8 mouse cellular contexts compared by ENCODE assay signal in genomic region chr2:38339910-38340625, GRCm38 (mm10). TPM values are rescaled to one million over a fixed set of nuclear protein-coding genes. Genes with fewer than 3 reads are reported as not detected.
DNase-seq lines count a peak whose midpoint lies in the region; ATAC-seq and TF ChIP-seq lines count a peak whose summit lies in the region.

No protein-coding gene starts in this region.

- H3K4me1 ChIP-seq in kidney, embryonic 15.5 days, result peaks cover 17% of the 10 kb centered on the region
- H3K4me1 ChIP-seq in embryonic facial prominence, embryonic 14.5 days (ENCODE audit: control insufficient read depth, insufficient read depth, low read length), result peaks cover 6% of the 10 kb centered on the region; the same call in 1 of the 2 replicates
- no peaks in the 10 kb centered on the region; the same call in 1 of the 2 replicates for H3K4me1 ChIP-seq in intestine, postnatal 0 days (replicated peaks; ENCODE audit: control insufficient read depth, insufficient read depth, low read length)
- peaks cover 10% of the 10 kb centered on the region for H3K4me1 ChIP-seq in neural tube, embryonic 13.5 days (replicated peaks)

- H3K4me3 ChIP-seq in kidney, embryonic 15.5 days (replicated peaks), result peak overlapping the region; percentile 44
- peak overlapping the region; percentile 45 for H3K4me3 ChIP-seq in embryonic facial prominence, embryonic 14.5 days (ENCODE audit: low read depth, low read length)
- H3K4me3 ChIP-seq in intestine, postnatal 0 days (ENCODE audit: low read depth, low read length), result peak overlapping the region; percentile 46
- H3K4me3 ChIP-seq in neural tube, embryonic 13.5 days, result peak overlapping the region; percentile 37

- no peak for TF ChIP-seq CTCF in intestine, postnatal 0 days (IDR thresholded peaks at IDR 0.05; ENCODE audit: low read depth)

- no peak for ATAC-seq in kidney, embryonic 15.5 days (replicated peaks; ENCODE audit: low FRiP score)
- no peak for ATAC-seq in embryonic facial prominence, embryonic 14.5 days (ENCODE audit: low read depth)
- no peak for ATAC-seq in intestine, postnatal 0 days
- no peak for ATAC-seq in neural tube, embryonic 13.5 days (ENCODE audit: low read depth)
- ATAC-seq in erythroblast, adult 5-6 weeks (replicated peaks; ENCODE audit: low FRiP score, poor library complexity, severe bottlenecking), result no peak

- H3K9ac ChIP-seq in kidney, embryonic 15.5 days, result no peak overlapping the region
- peak overlapping the region; percentile 60 for H3K9ac ChIP-seq in embryonic facial prominence, embryonic 14.5 days (ENCODE audit: low read depth, low read length)
- H3K9ac ChIP-seq in intestine, postnatal 0 days (ENCODE audit: low read depth, low read length), result no peak overlapping the region
- H3K9ac ChIP-seq in neural tube, embryonic 13.5 days, result 0 out of 2 replicates have a peak overlapping the region, but pooled peaks have one; percentile 61

- no peaks in the 10 kb centered on the region for H3K9me3 ChIP-seq in kidney, embryonic 15.5 days (replicated peaks)
- H3K9me3 ChIP-seq in embryonic facial prominence, embryonic 14.5 days (ENCODE audit: control insufficient read depth, low read length), result no peaks in the 10 kb centered on the region
- no peaks in the 10 kb centered on the region for H3K9me3 ChIP-seq in intestine, postnatal 0 days (ENCODE audit: control insufficient read depth)
- H3K9me3 ChIP-seq in neural tube, embryonic 13.5 days, result no peaks in the 10 kb centered on the region

- H3K36me3 ChIP-seq in kidney, embryonic 15.5 days, result no peaks in the 10 kb centered on the region
- no peaks in the 10 kb centered on the region for H3K36me3 ChIP-seq in embryonic facial prominence, embryonic 14.5 days (ENCODE audit: control insufficient read depth, insufficient read depth, low read length)
- no peaks in the 10 kb centered on the region for H3K36me3 ChIP-seq in intestine, postnatal 0 days (ENCODE audit: control insufficient read depth, insufficient read depth)
- no peaks in the 10 kb centered on the region for H3K36me3 ChIP-seq in neural tube, embryonic 13.5 days

- 2% methylated on average over 9 of the region's 9 CpGs for WGBS in kidney, embryonic 15.5 days
- WGBS in embryonic facial prominence, embryonic 14.5 days, result 3% methylated on average over 9 of the region's 9 CpGs
- WGBS in intestine, postnatal 0 days, result 2% methylated on average over 9 of the region's 9 CpGs
- WGBS in neural tube, embryonic 13.5 days, result under 1% methylated on average over 9 of the region's 9 CpGs

- DNase-seq in kidney, postnatal 36 days, result no peak
- DNase-seq in embryonic facial prominence, embryonic 14.5 days (ENCODE audit: low spot score), result no peak
- DNase-seq in adrenal gland, postnatal 36 days, result no peak
- no peak for DNase-seq in layer of hippocampus, postnatal 14 days (ENCODE audit: low spot score in 2 of 2)

- H3K27ac ChIP-seq in kidney, embryonic 15.5 days, result no peak overlapping the region
- H3K27ac ChIP-seq in embryonic facial prominence, embryonic 14.5 days (replicated peaks; ENCODE audit: low read depth, low read length), result no peak overlapping the region
- no peak overlapping the region for H3K27ac ChIP-seq in intestine, postnatal 0 days (ENCODE audit: low read depth, low read length)
- H3K27ac ChIP-seq in neural tube, embryonic 13.5 days (replicated peaks), result no peak overlapping the region

- peaks cover 100% of the 10 kb centered on the region for H3K27me3 ChIP-seq in kidney, embryonic 15.5 days
- peaks cover 100% of the 10 kb centered on the region for H3K27me3 ChIP-seq in embryonic facial prominence, embryonic 14.5 days (replicated peaks; ENCODE audit: control insufficient read depth, insufficient read depth, low read length)
- peaks cover 98% of the 10 kb centered on the region for H3K27me3 ChIP-seq in intestine, postnatal 0 days (replicated peaks; ENCODE audit: control insufficient read depth, insufficient read depth, low read length)
- H3K27me3 ChIP-seq in neural tube, embryonic 13.5 days, result peaks cover 100% of the 10 kb centered on the region

- H3K4me2 ChIP-seq in kidney, embryonic 15.5 days, result peak overlapping the region; percentile 84
- peak overlapping the region; percentile 86 for H3K4me2 ChIP-seq in embryonic facial prominence, embryonic 14.5 days (ENCODE audit: low read depth, low read length)
- H3K4me2 ChIP-seq in intestine, postnatal 0 days (replicated peaks; ENCODE audit: low read depth), result peak overlapping the region; percentile 80
- peak overlapping the region; percentile 64 for H3K4me2 ChIP-seq in neural tube, embryonic 13.5 days

RNA-seq across cellular contexts. Expression of gene Lhx2, which starts 1.0 kb away (rescaled TPM):
- polyA plus RNA-seq in kidney, embryonic 15.5 days (2015; fragmentation: Nextera tagmentation; extraction: Ambion mirVana), result 0.10 TPM in 1 of 2 replicates, not detected in the other
- polyA plus RNA-seq in embryonic facial prominence, embryonic 14.5 days (2014; fragmentation: Nextera tagmentation; extraction: Ambion mirVana), result 10.4 and 11.2 TPM in 2 replicates
- not detected in 2 replicates for polyA plus RNA-seq in intestine, postnatal 0 days (2015; fragmentation: Nextera tagmentation; extraction: Ambion mirVana)
- polyA plus RNA-seq in neural tube, embryonic 13.5 days (2015; fragmentation: Nextera tagmentation; extraction: Ambion mirVana), result 3.7 and 4.3 TPM in 2 replicates
- not detected for total RNA-seq in adrenal gland, postnatal 36 days (2021)
- total RNA-seq in layer of hippocampus, postnatal 14 days (2021), result 100 to 1,000 TPM in 1 of 2 experiments, 10 to 100 TPM in 1; 96.7 to 100 TPM
- not detected in 2 replicates for total RNA-seq in erythroblast, adult 5-6 weeks (2015; ENCODE audit: low replicate concordance)
- not detected in 2 replicates for total RNA-seq in erythroblast, adult 5-6 weeks (2017; ENCODE audit: low replicate concordance)

RNA-seq across cellular contexts. Expression of gene Dennd1a, which starts 52.9 kb away (rescaled TPM):
- 16.2 and 16.3 TPM in 2 replicates for polyA plus RNA-seq in kidney, embryonic 15.5 days (2015; fragmentation: Nextera tagmentation; extraction: Ambion mirVana)
- polyA plus RNA-seq in embryonic facial prominence, embryonic 14.5 days (2014; fragmentation: Nextera tagmentation; extraction: Ambion mirVana), result 10.9 and 12.4 TPM in 2 replicates
- 9.6 and 10.3 TPM in 2 replicates for polyA plus RNA-seq in intestine, postnatal 0 days (2015; fragmentation: Nextera tagmentation; extraction: Ambion mirVana)
- polyA plus RNA-seq in neural tube, embryonic 13.5 days (2015; fragmentation: Nextera tagmentation; extraction: Ambion mirVana), result 14.3 and 14.6 TPM in 2 replicates
- total RNA-seq in adrenal gland, postnatal 36 days (2021), result 10 to 100 TPM; 25.3 to 26.6 TPM
- 10 to 100 TPM; 73.9 to 74.1 TPM for total RNA-seq in layer of hippocampus, postnatal 14 days (2021)
- total RNA-seq in erythroblast, adult 5-6 weeks (2015; ENCODE audit: low replicate concordance), result 15.7 and 17.9 TPM in 2 replicates
- total RNA-seq in erythroblast, adult 5-6 weeks (2017; ENCODE audit: low replicate concordance), result 25.4 and 26.2 TPM in 2 replicates

Comparison
In these comparisons a context has a peak if more than half of its experiments do, and no peak if none do; other contexts are left out.
1. H3K9ac ChIP-seq: peak in embryonic facial prominence, embryonic 14.5 days (single experiment) and neural tube, embryonic 13.5 days (single experiment); none in kidney, embryonic 15.5 days (single experiment) and intestine, postnatal 0 days (single experiment).
2. Peak in every context shown above with its lines, with median percentiles within 50 percentile points of each other: H3K4me2 ChIP-seq and H3K4me3 ChIP-seq.